Comparison of ENCODE assay signal across 8 mouse cellular contexts in genomic region chr4:150087890-150088530, GRCm38 (mm10). TPM values are rescaled to one million over a fixed set of nuclear protein-coding genes. Genes with fewer than 3 reads are reported as not detected.
DNase-seq lines count a peak whose midpoint lies in the region; ATAC-seq and TF ChIP-seq lines count a peak whose summit lies in the region.

No protein-coding gene starts in this region.

- no peaks in the 10 kb centered on the region for H3K36me3 ChIP-seq in G1E (replicated peaks)
- H3K36me3 ChIP-seq in macrophage (ENCODE audit: inconsistent target) = peaks cover 17% of the 10 kb centered on the region; the same call in 1 of the 2 replicates

- intact Hi-C loops in gastrocnemius, adult 2 months (cut with DNase I) = no loop called here
- intact Hi-C loops in left cerebral cortex, postnatal 10 days (cut with DNase I) = no loop called here

- peaks cover 13% of the 10 kb centered on the region for H3K4me1 ChIP-seq in G1E (ENCODE audit: insufficient read depth, low read depth, low read length)

- H3K27ac ChIP-seq in gastrocnemius, adult 2 months = peak overlapping the region; percentile 98
- peak overlapping the region; percentile 62 for H3K27ac ChIP-seq in macrophage

- ATAC-seq in G1E (ENCODE audit: extremely low read depth, insufficient number of reproducible peaks, low FRiP score, poor library complexity, severe bottlenecking) = no peak

- peaks cover 29% of the 10 kb centered on the region for H3K27me3 ChIP-seq in G1E (ENCODE audit: insufficient read depth, low read length)

- TF ChIP-seq CTCF in gastrocnemius, adult 2 months (IDR thresholded peaks at IDR 0.05) = no peak
- TF ChIP-seq CTCF in G1E (IDR thresholded peaks at IDR 0.05; ENCODE audit: low read depth, low read length) = no peak

- H3K9me3 ChIP-seq in G1E (replicated peaks) = peaks cover 2% of the 10 kb centered on the region

- peak overlapping the region; percentile 76 for H3K4me3 ChIP-seq in gastrocnemius, adult 2 months
- H3K4me3 ChIP-seq in G1E (ENCODE audit: low read depth, low read length) (peak overlapping the region; percentile 70), macrophage (ENCODE audit: inconsistent target) (peak overlapping the region; percentile 68)

- H3K79me2 ChIP-seq in macrophage (ENCODE audit: inconsistent target) = peaks cover 50% of the 10 kb centered on the region; the same call in 1 of the 2 replicates

- peak; percentile 68 for DNase-seq in gastrocnemius, adult 2 months
- no peak for DNase-seq in gastrocnemius, adult 8-10 months (ENCODE audit: low spot score in 2 of 2)
- DNase-seq in G1E (ENCODE audit: low spot score) (no peak), adipocyte (ENCODE audit: low spot score) (no peak)
- peak; percentile 43 for DNase-seq in heart, postnatal 4 days
- no peak for DNase-seq in left cerebral cortex, postnatal 10 days (ENCODE audit: extremely low spot score in 1 of 2, low spot score in 2 of 2)
- no peak for DNase-seq in urinary bladder, adult 2 months (ENCODE audit: low spot score)

- WGBS in macrophage (ENCODE audit: missing documents) = 9% methylated on average over 29 of the region's 29 CpGs

RNA-seq across cellular contexts. Expression of gene Gpr157, which starts 0.8 kb away (rescaled TPM):
- 10 to 100 TPM; 41.7 to 51.3 TPM for total RNA-seq in gastrocnemius, adult 2 months (2021)
- 10 to 100 TPM; 32.3 to 43.2 (median 36.3) TPM for total RNA-seq in gastrocnemius, adult 8-10 months (2022)
- not detected in 2 replicates for total RNA-seq in G1E (2014; fragmentation: Nextera tagmentation)
- total RNA-seq in G1E (2017) = 0.06 and 0.11 TPM in 2 replicates
- polyA plus RNA-seq in G1E (2012) = 0.01 TPM in 2 replicates
- 10 to 100 TPM; 14.1 to 19.8 TPM for total RNA-seq in heart, postnatal 4 days (2021)
- 10 to 100 TPM in 12 of 26 experiments, 1 to 10 TPM in 14; 2.1 to 31.4 (median 9.7) TPM for total RNA-seq in macrophage (2018; cell fraction: chromatin; rRNA removed)
- total RNA-seq in macrophage (2018; cell fraction: cytosol; rRNA removed) = 10 to 100 TPM in 24 of 26 experiments, 1 to 10 TPM in 2; 7.8 to 45.0 (median 25.9) TPM
- 10 to 100 TPM in 23 of 26 experiments, 1 to 10 TPM in 3; 4.7 to 51.1 (median 21.1) TPM for total RNA-seq in macrophage (2018; cell fraction: nucleus; rRNA removed)
- polyA plus RNA-seq in macrophage (2018) = 14.0 to 24.4 TPM (median 22.6 TPM) in 3 replicates
- total RNA-seq in left cerebral cortex, postnatal 10 days (2021) = 1 to 10 TPM in 1 of 2 experiments, under 1 TPM in 1; 0.94 to 1.1 TPM
- 1.7 and 2.0 TPM in 2 replicates for polyA plus RNA-seq in urinary bladder, adult 2 months (2012; rRNA removed)

RNA-seq across cellular contexts. Expression of gene Slc2a5, which starts 31.1 kb away (rescaled TPM):
- total RNA-seq in gastrocnemius, adult 2 months (2021) = not detected
- not detected for total RNA-seq in gastrocnemius, adult 8-10 months (2022)
- total RNA-seq in G1E (2014; fragmentation: Nextera tagmentation) (not detected in 2 replicates), G1E (2017) (0.16 TPM in 1 of 2 replicates, not detected in the other)
- polyA plus RNA-seq in G1E (2012) (not detected in 2 replicates), macrophage (2018) (0.06 TPM in 1 of 3 replicates, not detected in the others)
- total RNA-seq in heart, postnatal 4 days (2021) = under 1 TPM; 0.36 to 0.61 TPM
- total RNA-seq in macrophage (2018; cell fraction: chromatin; rRNA removed) = 1 to 10 TPM in 2 of 26 experiments, under 1 TPM in 8, not detected in 16; 0.26 to 1.3 (median 0.80) TPM
- under 1 TPM in 18 of 26 experiments, not detected in 8; 0.04 to 0.61 (median 0.09) TPM for total RNA-seq in macrophage (2018; cell fraction: cytosol; rRNA removed)
- total RNA-seq in macrophage (2018; cell fraction: nucleus; rRNA removed) = 1 to 10 TPM in 3 of 26 experiments, under 1 TPM in 13, not detected in 10; 0.24 to 1.2 (median 0.50) TPM
- 1 to 10 TPM; 4.4 to 6.2 TPM for total RNA-seq in left cerebral cortex, postnatal 10 days (2021)
- 0.18 and 0.28 TPM in 2 replicates for polyA plus RNA-seq in urinary bladder, adult 2 months (2012; rRNA removed)

Comparison
In these comparisons a context has a peak if more than half of its experiments do, and no peak if none do; other contexts are left out.
1. DNase-seq: peak in gastrocnemius, adult 2 months (single experiment) and heart, postnatal 4 days (single experiment); none in gastrocnemius, adult 8-10 months (0 of 2), G1E (single experiment), left cerebral cortex, postnatal 10 days (0 of 2), adipocyte (single experiment) and urinary bladder, adult 2 months (single experiment).
2. RNA of gene Gpr157, which starts 0.8 kb away (total RNA-seq): 41.7 to 51.3 TPM in gastrocnemius, adult 2 months, 32.3 to 43.2 TPM in gastrocnemius, adult 8-10 months and 14.1 to 19.8 TPM in heart, postnatal 4 days; 0.94 to 1.1 TPM in left cerebral cortex, postnatal 10 days and 0.06 to 0.11 TPM in G1E; every median in the first group is over 4 times any median in the second.
3. Peak in every context shown above with its lines, with median percentiles within 50 percentile points of each other: H3K4me3 ChIP-seq.